Mouse (Mus musculus) testis, adult 2 months (tissue): ENCODE measurements at regions not wholly inside any gene's neighbourhood (a gene's known extent, or its start where the extent isn't known, plus 50 kb on each side); places are given as distances from the start of the nearest gene placed in this dataset.

Experiments used
- H3K27ac ChIP-seq: fragments of 200-500 bp; 2 replicates; pipeline ENCODE4 v1.5.1; 2012; ENCODE audit warnings: low read depth, low read length; ENCODE audit not compliant: control insufficient read depth, insufficient read depth
- H3K27me3 ChIP-seq: fragments of 200-500 bp; 2 replicates; pipeline ENCODE4 v1.6.1; 2012; ENCODE audit warnings: mild to moderate bottlenecking, low read length, moderate library complexity; ENCODE audit not compliant: control insufficient read depth, insufficient read depth
- H3K36me3 ChIP-seq: fragments of 200-500 bp; 2 replicates; pipeline ENCODE4 v1.6.1; 2012; ENCODE audit warnings: mild to moderate bottlenecking, low read length; ENCODE audit not compliant: control insufficient read depth, insufficient read depth
- H3K4me1 ChIP-seq: fragments of 200-500 bp; 2 replicates; pipeline ENCODE4 v1.6.1; 2012; ENCODE audit warnings: low read length; ENCODE audit not compliant: control insufficient read depth, insufficient read depth
- H3K4me3 ChIP-seq: fragments of 200-500 bp; 2 replicates; pipeline ENCODE4 v1.5.1; 2012; ENCODE audit warnings: low read depth, mild to moderate bottlenecking, low read length, moderate library complexity, mixed read lengths; ENCODE audit not compliant: control insufficient read depth
- CTCF ChIP-seq: fragments of 200-500 bp; IDR thresholded peaks from 2 replicates; pipeline ENCODE4 v1.5.1; 2012; ENCODE audit warnings: low read depth, mild to moderate bottlenecking, inconsistent platforms, low read length, moderate library complexity; ENCODE audit not compliant: control insufficient read depth, insufficient read depth, insufficient replicate concordance
- POLR2A ChIP-seq: fragments of 200-500 bp; IDR thresholded peaks from 2 replicates; pipeline ENCODE4 v1.6.1; 2012; ENCODE audit warnings: low read depth, mild to moderate bottlenecking, inconsistent platforms, low read length, moderate library complexity; ENCODE audit not compliant: control insufficient read depth

GRCm38 (mm10) chr1:76897431-76897830 lies 617.5 kb downstream of the Epha4 start:
- H3K27me3 ChIP-seq, result no peaks in the 10 kb centered on the region
- H3K4me1 ChIP-seq, result peaks cover 2% of the 10 kb centered on the region
- H3K27ac ChIP-seq, result no peak overlapping the region
- H3K36me3 ChIP-seq, result no peaks in the 10 kb centered on the region
- TF ChIP-seq CTCF, result no peak
- TF ChIP-seq POLR2A, result no peak
- no peak overlapping the region for H3K4me3 ChIP-seq

GRCm38 (mm10) chr1:76911472-76911871 lies 603.4 kb downstream of the Epha4 start:
- Histone ChIP-seq H3K27me3 (no peaks in the 10 kb centered on the region), H3K36me3 (no peaks in the 10 kb centered on the region), H3K27ac (no peak overlapping the region), H3K4me3 (no peak overlapping the region), H3K4me1 (no peaks in the 10 kb centered on the region)
- TF ChIP-seq CTCF, result no peak
- no peak for TF ChIP-seq POLR2A

- H3K27me3 ChIP-seq, result no peaks in the 10 kb centered on the region
- H3K4me3 ChIP-seq, result no peak overlapping the region
- no peak overlapping the region for H3K27ac ChIP-seq
- no peak for TF ChIP-seq CTCF
- no peak for TF ChIP-seq POLR2A
- H3K4me1 ChIP-seq, result no peaks in the 10 kb centered on the region
- no peaks in the 10 kb centered on the region for H3K36me3 ChIP-seq
Measured at GRCm38 (mm10) chr1:76919541-76919940, 595.3 kb downstream of the Epha4 start.

- Histone ChIP-seq H3K36me3 (no peaks in the 10 kb centered on the region), H3K27ac (no peak overlapping the region), H3K4me1 (no peaks in the 10 kb centered on the region), H3K4me3 (no peak overlapping the region), H3K27me3 (no peaks in the 10 kb centered on the region)
- TF ChIP-seq POLR2A (no peak), CTCF (no peak)
Measured at GRCm38 (mm10) chr1:76920634-76921033, 594.3 kb downstream of the Epha4 start.

GRCm38 (mm10) chr1:76927041-76927440 lies 587.8 kb downstream of the Epha4 start:
- no peaks in the 10 kb centered on the region for H3K27me3 ChIP-seq
- TF ChIP-seq CTCF, result no peak
- no peak for TF ChIP-seq POLR2A

GRCm38 (mm10) chr1:76928035-76928434 lies 586.9 kb downstream of the Epha4 start:
- TF ChIP-seq CTCF (no peak), POLR2A (no peak)
- no peaks in the 10 kb centered on the region for H3K27me3 ChIP-seq
- H3K4me1 ChIP-seq, result no peaks in the 10 kb centered on the region
- no peak overlapping the region for H3K4me3 ChIP-seq
- H3K36me3 ChIP-seq, result no peaks in the 10 kb centered on the region
- H3K27ac ChIP-seq, result no peak overlapping the region

More at GRCm38 (mm10) chr1:76927041-76927440, 587.8 kb downstream of the Epha4 start:
- H3K4me1 ChIP-seq, result no peaks in the 10 kb centered on the region
- H3K4me3 ChIP-seq, result no peak overlapping the region
- H3K36me3 ChIP-seq, result no peaks in the 10 kb centered on the region
- no peak overlapping the region for H3K27ac ChIP-seq

- no peak overlapping the region for H3K27ac ChIP-seq
- H3K4me3 ChIP-seq, result no peak overlapping the region
- no peaks in the 10 kb centered on the region for H3K27me3 ChIP-seq
- TF ChIP-seq POLR2A, result no peak
- TF ChIP-seq CTCF, result no peak
- H3K4me1 ChIP-seq, result no peaks in the 10 kb centered on the region
- no peaks in the 10 kb centered on the region for H3K36me3 ChIP-seq
Measured at GRCm38 (mm10) chr1:76933460-76933859, 581.4 kb downstream of the Epha4 start.

GRCm38 (mm10) chr1:76942730-76943129 lies 572.2 kb downstream of the Epha4 start:
- Histone ChIP-seq H3K27ac (no peak overlapping the region), H3K4me3 (no peak overlapping the region), H3K27me3 (no peaks in the 10 kb centered on the region), H3K36me3 (no peaks in the 10 kb centered on the region), H3K4me1 (no peaks in the 10 kb centered on the region)
- TF ChIP-seq CTCF (no peak), POLR2A (no peak)
